Mouse (Mus musculus): ENCODE measurements around the gene Ctnna2. TPM values are rescaled to one million over a fixed set of nuclear protein-coding genes. Genes with fewer than 3 reads are reported as not detected.

Gene Ctnna2
- total and polyA plus RNA-seq, 3 experiments: 0.11 TPM; not detected in 2

DNA sequence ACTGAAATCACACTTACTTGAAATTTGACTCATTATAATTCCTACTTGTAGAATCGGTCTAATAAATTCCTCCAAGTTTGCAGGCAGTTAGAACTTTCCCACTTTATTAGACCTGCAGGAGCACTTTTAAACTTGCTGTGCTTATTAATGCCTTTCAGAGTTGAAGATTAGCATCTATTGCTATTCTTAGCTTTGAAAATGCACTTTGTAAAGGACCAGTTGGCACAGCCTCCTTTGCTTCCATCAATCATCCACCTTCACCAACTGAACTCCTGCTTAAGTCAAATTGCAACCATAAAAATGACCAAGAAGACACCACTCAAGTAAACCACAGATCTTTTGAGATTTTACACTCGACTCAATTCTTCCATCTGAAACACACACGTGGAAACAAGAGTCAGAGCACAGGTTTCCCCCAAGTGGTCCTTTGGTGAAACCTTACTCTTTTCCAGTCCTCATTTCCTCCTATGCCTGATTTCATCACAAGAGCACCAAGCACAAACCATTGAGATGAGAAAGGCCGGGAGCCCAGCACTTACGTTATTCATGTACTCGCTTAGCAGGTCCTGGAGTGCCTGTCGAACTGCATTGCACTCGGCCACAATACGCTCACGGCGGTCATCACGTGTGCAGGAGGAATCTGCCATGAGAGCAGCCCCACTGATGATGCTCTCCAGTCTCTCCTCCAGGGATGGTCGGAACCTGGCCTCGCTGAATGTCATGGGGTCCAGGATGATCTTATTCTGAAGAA is 374.7 kb downstream of the Ctnna2 start:
- H3K4me3 ChIP-seq (ENCODE audit: low read depth, low read length): no peak overlapping the region
- TF ChIP-seq CTCF (IDR thresholded peaks at IDR 0.05; ENCODE audit: low read depth, low read length) (no peak), TAL1 (conservative IDR thresholded peaks at IDR 0.05; ENCODE audit: low read depth, low read length) (no peak), POLR2AphosphoS5 (IDR thresholded peaks at IDR 0.05; ENCODE audit: insufficient replicate concordance, low read depth, low read length) (no peak), GATA1 (IDR thresholded peaks at IDR 0.05; ENCODE audit: borderline replicate concordance, low read length) (no peak), GATA2 (IDR thresholded peaks at IDR 0.05; ENCODE audit: borderline replicate concordance, low read depth, low read length) (no peak)
- ATAC-seq (ENCODE audit: extremely low read depth, insufficient number of reproducible peaks, low FRiP score, poor library complexity, severe bottlenecking) (no peak), DNase-seq (ENCODE audit: low spot score) (no peak)
- no peaks in the 10 kb centered on the region for H3K4me1 ChIP-seq (ENCODE audit: insufficient read depth, low read depth, low read length)
- H3K9me3 ChIP-seq (replicated peaks): peaks cover 4% of the 10 kb centered on the region
- H3K27me3 ChIP-seq (ENCODE audit: insufficient read depth, low read length): no peaks in the 10 kb centered on the region
- H3K36me3 ChIP-seq (replicated peaks): no peaks in the 10 kb centered on the region

DNA sequence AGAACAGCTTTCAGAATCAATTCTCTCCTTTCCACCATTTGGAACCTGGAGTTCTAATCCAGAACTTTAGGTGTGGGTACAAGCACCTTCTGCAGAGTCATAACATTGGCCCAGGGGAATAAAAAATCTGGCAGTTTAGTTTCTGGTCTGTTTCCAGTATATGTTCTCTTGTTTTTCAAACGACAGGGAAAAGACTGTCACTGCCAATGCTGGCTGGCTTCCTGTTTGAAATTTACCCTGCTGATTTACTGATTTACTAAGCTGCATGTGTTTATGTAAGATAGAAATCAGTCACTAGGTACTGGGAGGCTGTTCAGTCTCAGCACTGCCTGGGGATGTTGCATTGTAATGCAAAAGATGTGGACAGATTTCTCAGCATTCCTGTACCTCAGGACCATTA is 375.6 kb downstream of the Ctnna2 start:
- peaks cover 4% of the 10 kb centered on the region for H3K9me3 ChIP-seq (replicated peaks)
- TF ChIP-seq GATA2 (IDR thresholded peaks at IDR 0.05; ENCODE audit: borderline replicate concordance, low read depth, low read length) (no peak), GATA1 (IDR thresholded peaks at IDR 0.05; ENCODE audit: borderline replicate concordance, low read length) (no peak), POLR2AphosphoS5 (IDR thresholded peaks at IDR 0.05; ENCODE audit: insufficient replicate concordance, low read depth, low read length) (no peak), CTCF (IDR thresholded peaks at IDR 0.05; ENCODE audit: low read depth, low read length) (no peak), TAL1 (conservative IDR thresholded peaks at IDR 0.05; ENCODE audit: low read depth, low read length) (no peak)
- no peaks in the 10 kb centered on the region for H3K27me3 ChIP-seq (ENCODE audit: insufficient read depth, low read length)
- no peak for ATAC-seq (ENCODE audit: extremely low read depth, insufficient number of reproducible peaks, low FRiP score, poor library complexity, severe bottlenecking)
- no peak for DNase-seq (ENCODE audit: low spot score)
- H3K4me3 ChIP-seq (ENCODE audit: low read depth, low read length): no peak overlapping the region
- H3K4me1 ChIP-seq (ENCODE audit: insufficient read depth, low read depth, low read length): no peaks in the 10 kb centered on the region
- H3K36me3 ChIP-seq (replicated peaks): no peaks in the 10 kb centered on the region

DNA sequence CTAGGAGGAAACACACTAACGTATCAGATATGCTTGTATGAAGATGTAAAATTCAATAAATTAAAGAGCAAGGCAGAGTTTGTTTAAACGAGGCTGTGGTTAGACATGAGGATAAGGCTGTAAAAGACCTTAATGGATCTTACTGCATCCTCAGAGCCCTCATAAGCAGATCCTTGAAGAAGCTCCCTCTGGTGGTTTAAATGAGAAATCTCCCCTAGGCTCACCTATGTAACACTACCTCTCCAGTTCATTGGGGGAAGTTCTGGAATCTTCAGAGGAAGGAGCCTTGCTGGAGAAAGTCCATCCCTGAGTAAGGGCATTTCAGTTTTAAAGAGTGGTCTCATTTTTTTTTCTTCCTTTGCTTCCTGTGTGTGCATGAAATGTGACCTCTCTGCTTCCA is 380.3 kb downstream of the Ctnna2 start:
- Histone ChIP-seq H3K9me3 (replicated peaks) (0 out of 2 replicates have a peak, but pooled peaks cover 4% of the 10 kb centered on the region), H3K36me3 (replicated peaks) (no peaks in the 10 kb centered on the region), H3K27me3 (ENCODE audit: insufficient read depth, low read length) (no peaks in the 10 kb centered on the region), H3K4me1 (ENCODE audit: insufficient read depth, low read depth, low read length) (no peaks in the 10 kb centered on the region), H3K4me3 (ENCODE audit: low read depth, low read length) (no peak overlapping the region)
- ATAC-seq (ENCODE audit: extremely low read depth, insufficient number of reproducible peaks, low FRiP score, poor library complexity, severe bottlenecking): no peak
- TF ChIP-seq CTCF (IDR thresholded peaks at IDR 0.05; ENCODE audit: low read depth, low read length) (no peak), GATA1 (IDR thresholded peaks at IDR 0.05; ENCODE audit: borderline replicate concordance, low read length) (no peak), POLR2AphosphoS5 (IDR thresholded peaks at IDR 0.05; ENCODE audit: insufficient replicate concordance, low read depth, low read length) (no peak), GATA2 (IDR thresholded peaks at IDR 0.05; ENCODE audit: borderline replicate concordance, low read depth, low read length) (no peak), TAL1 (conservative IDR thresholded peaks at IDR 0.05; ENCODE audit: low read depth, low read length) (no peak)
- DNase-seq (ENCODE audit: low spot score): no peak

DNA sequence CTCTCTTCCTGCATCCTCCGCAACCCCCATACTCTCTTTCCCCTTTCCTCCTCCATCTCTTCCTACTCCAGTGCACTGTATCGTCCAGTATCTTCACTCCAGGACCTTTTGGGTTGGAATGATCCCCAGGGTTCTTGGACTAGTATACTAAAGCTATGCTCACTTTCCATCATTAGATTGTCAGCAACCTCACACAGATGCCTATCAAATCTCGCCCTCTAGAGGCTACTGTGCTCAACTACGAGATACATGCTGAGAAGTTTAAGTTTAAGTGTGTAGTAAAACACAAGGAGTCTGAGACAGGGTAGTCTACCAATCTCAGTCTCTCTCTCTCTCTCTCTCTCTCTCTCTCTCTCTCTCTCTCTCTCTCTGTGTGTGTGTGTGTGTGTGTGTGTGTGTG is 396.9 kb downstream of the Ctnna2 start:
- no peak for ATAC-seq (ENCODE audit: extremely low read depth, insufficient number of reproducible peaks, low FRiP score, poor library complexity, severe bottlenecking)
- Histone ChIP-seq H3K4me1 (ENCODE audit: insufficient read depth, low read depth, low read length) (no peaks in the 10 kb centered on the region), H3K27me3 (ENCODE audit: insufficient read depth, low read length) (no peaks in the 10 kb centered on the region), H3K36me3 (replicated peaks) (no peaks in the 10 kb centered on the region), H3K9me3 (replicated peaks) (peaks cover 6% of the 10 kb centered on the region; the same call in 1 of the 2 replicates), H3K4me3 (ENCODE audit: low read depth, low read length) (no peak overlapping the region)
- DNase-seq (ENCODE audit: low spot score): no peak
- TF ChIP-seq POLR2AphosphoS5 (IDR thresholded peaks at IDR 0.05; ENCODE audit: insufficient replicate concordance, low read depth, low read length) (no peak), GATA1 (IDR thresholded peaks at IDR 0.05; ENCODE audit: borderline replicate concordance, low read length) (no peak), GATA2 (IDR thresholded peaks at IDR 0.05; ENCODE audit: borderline replicate concordance, low read depth, low read length) (no peak), TAL1 (conservative IDR thresholded peaks at IDR 0.05; ENCODE audit: low read depth, low read length) (no peak), CTCF (IDR thresholded peaks at IDR 0.05; ENCODE audit: low read depth, low read length) (no peak)

DNA sequence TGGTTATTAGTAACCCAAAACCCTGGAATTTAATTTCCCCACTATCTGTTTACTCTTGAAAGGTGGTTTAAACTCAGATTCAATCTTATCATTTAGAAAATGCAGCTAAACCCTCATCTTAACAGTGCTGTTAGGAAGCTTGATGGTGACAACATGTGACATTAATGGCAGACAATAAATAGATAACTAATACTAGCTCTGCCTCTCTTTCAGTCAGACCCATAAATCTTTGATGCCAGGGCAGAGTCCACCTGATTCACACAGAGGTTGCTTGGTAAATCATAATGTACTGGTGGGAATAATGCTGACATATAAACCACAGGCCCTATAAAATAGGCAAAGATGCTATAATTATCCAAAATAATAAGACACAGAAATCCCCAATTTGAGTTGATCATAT is 398.6 kb downstream of the Ctnna2 start:
- peaks cover 6% of the 10 kb centered on the region; the same call in 1 of the 2 replicates for H3K9me3 ChIP-seq (replicated peaks)
- H3K4me1 ChIP-seq (ENCODE audit: insufficient read depth, low read depth, low read length): no peaks in the 10 kb centered on the region
- ATAC-seq (ENCODE audit: extremely low read depth, insufficient number of reproducible peaks, low FRiP score, poor library complexity, severe bottlenecking): no peak
- no peaks in the 10 kb centered on the region for H3K27me3 ChIP-seq (ENCODE audit: insufficient read depth, low read length)
- no peak for DNase-seq (ENCODE audit: low spot score)
- no peak overlapping the region for H3K4me3 ChIP-seq (ENCODE audit: low read depth, low read length)
- no peaks in the 10 kb centered on the region for H3K36me3 ChIP-seq (replicated peaks)
- TF ChIP-seq CTCF (IDR thresholded peaks at IDR 0.05; ENCODE audit: low read depth, low read length) (no peak), GATA1 (IDR thresholded peaks at IDR 0.05; ENCODE audit: borderline replicate concordance, low read length) (no peak)

DNA sequence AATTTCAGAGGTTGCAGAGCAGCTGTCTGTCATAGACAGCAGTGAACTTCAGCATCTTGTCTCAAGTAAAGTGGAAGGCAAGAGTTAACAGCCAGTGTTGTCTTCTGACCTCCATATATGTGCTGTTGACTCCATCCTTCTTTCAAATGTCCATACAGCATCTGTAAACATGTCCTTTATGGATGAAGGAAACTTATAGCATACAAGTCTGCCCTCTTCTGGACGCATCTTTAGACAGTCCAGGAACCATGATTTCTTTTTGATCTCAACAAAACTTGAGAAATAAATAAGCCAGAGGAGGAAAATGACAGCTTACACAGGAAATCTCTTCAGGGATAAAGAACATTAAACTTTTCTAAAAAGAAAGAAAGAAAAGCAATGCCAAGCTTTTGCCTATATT is 400.9 kb downstream of the Ctnna2 start:
- 0 out of 2 replicates have a peak, but pooled peaks cover 2% of the 10 kb centered on the region for H3K9me3 ChIP-seq (replicated peaks)
- no peak for ATAC-seq (ENCODE audit: extremely low read depth, insufficient number of reproducible peaks, low FRiP score, poor library complexity, severe bottlenecking)
- no peak for DNase-seq (ENCODE audit: low spot score)
- no peak for TF ChIP-seq GATA1 (IDR thresholded peaks at IDR 0.05; ENCODE audit: borderline replicate concordance, low read length)
- no peak for TF ChIP-seq TAL1 (conservative IDR thresholded peaks at IDR 0.05; ENCODE audit: low read depth, low read length)
- TF ChIP-seq GATA2 (IDR thresholded peaks at IDR 0.05; ENCODE audit: borderline replicate concordance, low read depth, low read length): no peak
- H3K36me3 ChIP-seq (replicated peaks): no peaks in the 10 kb centered on the region
- H3K27me3 ChIP-seq (ENCODE audit: insufficient read depth, low read length): no peaks in the 10 kb centered on the region
- H3K4me3 ChIP-seq (ENCODE audit: low read depth, low read length): no peak overlapping the region
- no peaks in the 10 kb centered on the region for H3K4me1 ChIP-seq (ENCODE audit: insufficient read depth, low read depth, low read length)
